Mouse (Mus musculus): ENCODE measurements at regions not wholly inside any gene's neighbourhood (a gene's known extent, or its start where the extent isn't known, plus 50 kb on each side); places are given as distances from the start of the nearest gene placed in this dataset.
A peak's percentile ranks its signal among the peaks of the same experiment; 100 is the strongest.

DNA sequence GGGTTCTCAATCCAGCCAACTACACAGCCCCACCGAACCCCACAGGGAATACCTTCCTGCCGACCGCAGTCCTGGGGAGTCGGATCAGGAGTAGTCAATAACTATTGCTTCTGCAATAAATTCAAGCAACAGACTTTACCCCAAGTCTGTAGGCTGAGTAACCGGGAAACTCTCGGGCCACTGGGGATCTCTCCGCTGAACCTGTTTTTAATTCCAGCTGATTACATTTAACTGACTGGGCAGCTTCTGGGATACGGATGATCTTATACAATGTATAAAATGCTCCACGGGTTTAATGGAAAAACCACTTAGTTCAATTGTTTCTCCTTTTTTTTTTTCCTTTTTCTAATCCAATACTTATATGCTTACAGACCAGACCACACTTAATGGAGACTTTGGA lies 336.6 kb downstream of the Agtpbp1 start:
- Histone ChIP-seq H3K36me3 (ENCODE audit: control insufficient read depth, insufficient read depth) (no peaks in the 10 kb centered on the region), H3K27ac (ENCODE audit: low read length) (no peak overlapping the region), H3K27me3 (ENCODE audit: control insufficient read depth, insufficient read depth, low read depth, low read length) (no peaks in the 10 kb centered on the region), H3K9me3 (replicated peaks; ENCODE audit: control insufficient read depth, low read length) (no peaks in the 10 kb centered on the region), H3K9ac (ENCODE audit: low read depth, low read length) (no peak overlapping the region), H3K4me3 (ENCODE audit: low read depth, low read length) (no peak overlapping the region), H3K4me1 (ENCODE audit: control insufficient read depth, low read depth, low read length) (no peaks in the 10 kb centered on the region), H3K4me2 (ENCODE audit: low read depth, low read length) (no peak overlapping the region)
- no peak for ATAC-seq (ENCODE audit: low read depth)
- 78% methylated on average over 9 of the region's 9 CpGs for WGBS (ENCODE audit: insufficient replicate concordance)

DNA sequence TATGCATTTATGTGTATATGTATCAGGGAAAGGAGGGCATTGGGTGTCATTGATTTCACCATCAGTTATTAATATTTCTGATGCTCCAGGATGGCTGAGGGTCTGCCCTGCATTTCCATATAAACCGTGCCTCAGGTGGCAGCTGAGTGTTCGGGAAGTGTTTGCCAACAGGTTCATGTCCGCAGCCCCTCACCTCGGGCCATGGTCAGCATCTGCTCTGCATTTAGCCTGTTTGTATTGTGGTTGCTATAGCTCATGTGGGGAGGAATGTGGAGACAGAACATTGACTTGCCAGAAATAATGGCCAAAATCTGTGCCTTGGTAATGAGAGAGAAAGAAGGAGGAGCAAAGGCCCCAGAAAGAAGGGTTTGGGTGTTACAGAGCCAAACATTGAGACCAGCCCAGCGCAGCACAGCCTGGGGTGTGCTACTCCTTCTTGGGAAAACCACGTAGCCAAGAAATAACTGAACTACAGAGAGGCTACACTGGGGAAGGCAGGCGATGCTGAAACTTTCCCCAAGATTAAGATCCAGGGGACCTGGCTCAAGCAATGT lies 338.0 kb downstream of the Agtpbp1 start:
- ATAC-seq (ENCODE audit: low read depth): no peak
- no peak overlapping the region for H3K4me3 ChIP-seq (ENCODE audit: low read depth, low read length)
- H3K4me2 ChIP-seq (ENCODE audit: low read depth, low read length): no peak overlapping the region
- H3K27me3 ChIP-seq (ENCODE audit: control insufficient read depth, insufficient read depth, low read depth, low read length): no peaks in the 10 kb centered on the region
- H3K9me3 ChIP-seq (replicated peaks; ENCODE audit: control insufficient read depth, low read length): no peaks in the 10 kb centered on the region
- no peaks in the 10 kb centered on the region for H3K36me3 ChIP-seq (ENCODE audit: control insufficient read depth, insufficient read depth)
- no peak overlapping the region for H3K27ac ChIP-seq (ENCODE audit: low read length)
- 71% methylated on average over 7 of the region's 7 CpGs for WGBS (ENCODE audit: insufficient replicate concordance)
- no peaks in the 10 kb centered on the region for H3K4me1 ChIP-seq (ENCODE audit: control insufficient read depth, low read depth, low read length)
- H3K9ac ChIP-seq (ENCODE audit: low read depth, low read length): no peak overlapping the region

DNA sequence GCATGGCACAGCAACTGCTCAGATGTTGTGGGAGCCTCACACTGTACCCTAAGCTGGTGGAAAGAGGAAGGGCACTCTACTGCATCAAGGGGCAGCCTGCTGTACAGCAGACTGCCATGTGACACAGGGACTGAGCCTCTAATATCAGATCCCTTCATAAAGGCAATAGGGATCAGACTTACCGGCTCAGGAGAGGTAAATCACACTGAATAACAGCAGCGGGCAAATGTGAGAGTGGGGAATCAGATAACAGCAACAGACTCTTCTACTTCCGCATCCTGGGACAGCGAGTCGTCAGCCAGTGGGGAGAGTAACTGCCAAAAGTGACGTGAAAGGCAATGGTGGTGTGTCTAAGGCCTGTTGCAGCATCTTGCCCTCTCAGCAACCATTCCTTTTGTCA lies 339.0 kb downstream of the Agtpbp1 start:
- Histone ChIP-seq H3K36me3 (ENCODE audit: control insufficient read depth, insufficient read depth) (no peaks in the 10 kb centered on the region), H3K4me1 (ENCODE audit: control insufficient read depth, low read depth, low read length) (no peaks in the 10 kb centered on the region), H3K27me3 (ENCODE audit: control insufficient read depth, insufficient read depth, low read depth, low read length) (no peaks in the 10 kb centered on the region), H3K27ac (ENCODE audit: low read length) (no peak overlapping the region), H3K4me2 (ENCODE audit: low read depth, low read length) (no peak overlapping the region), H3K4me3 (ENCODE audit: low read depth, low read length) (no peak overlapping the region), H3K9ac (ENCODE audit: low read depth, low read length) (no peak overlapping the region), H3K9me3 (replicated peaks; ENCODE audit: control insufficient read depth, low read length) (no peaks in the 10 kb centered on the region)
- 32% methylated on average over 6 of the region's 6 CpGs for WGBS (ENCODE audit: insufficient replicate concordance)
- ATAC-seq (ENCODE audit: low read depth): no peak

DNA sequence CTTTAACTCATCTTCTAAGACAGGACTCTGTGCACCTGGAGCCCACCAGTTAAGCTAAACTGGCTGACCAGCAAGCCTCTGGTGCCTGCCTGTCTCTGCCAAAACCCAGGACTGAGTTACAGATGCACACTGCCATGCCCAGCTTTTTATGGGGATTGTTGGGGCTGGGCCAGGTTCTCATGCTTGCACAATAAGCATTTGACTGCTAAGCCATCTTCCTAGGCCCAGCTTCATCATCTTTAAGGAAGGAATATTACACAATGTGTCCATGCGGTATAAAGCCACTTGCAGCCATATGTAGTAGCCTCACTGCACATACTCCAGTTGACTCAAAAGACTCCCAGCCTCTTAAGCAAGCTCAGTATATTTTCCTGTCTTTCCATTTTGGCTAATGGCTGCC lies 340.4 kb downstream of the Agtpbp1 start:
- Histone ChIP-seq H3K4me2 (ENCODE audit: low read depth, low read length) (no peak overlapping the region), H3K4me1 (ENCODE audit: control insufficient read depth, low read depth, low read length) (no peaks in the 10 kb centered on the region), H3K36me3 (ENCODE audit: control insufficient read depth, insufficient read depth) (no peaks in the 10 kb centered on the region), H3K27me3 (ENCODE audit: control insufficient read depth, insufficient read depth, low read depth, low read length) (no peaks in the 10 kb centered on the region), H3K9ac (ENCODE audit: low read depth, low read length) (no peak overlapping the region), H3K27ac (ENCODE audit: low read length) (no peak overlapping the region), H3K4me3 (ENCODE audit: low read depth, low read length) (no peak overlapping the region), H3K9me3 (replicated peaks; ENCODE audit: control insufficient read depth, low read length) (no peaks in the 10 kb centered on the region)
- WGBS (ENCODE audit: insufficient replicate concordance): 59% methylated on average over 1 of the region's 1 CpGs
- peak; percentile 19; the same call in 1 of the 2 replicates for ATAC-seq (ENCODE audit: low read depth)

DNA sequence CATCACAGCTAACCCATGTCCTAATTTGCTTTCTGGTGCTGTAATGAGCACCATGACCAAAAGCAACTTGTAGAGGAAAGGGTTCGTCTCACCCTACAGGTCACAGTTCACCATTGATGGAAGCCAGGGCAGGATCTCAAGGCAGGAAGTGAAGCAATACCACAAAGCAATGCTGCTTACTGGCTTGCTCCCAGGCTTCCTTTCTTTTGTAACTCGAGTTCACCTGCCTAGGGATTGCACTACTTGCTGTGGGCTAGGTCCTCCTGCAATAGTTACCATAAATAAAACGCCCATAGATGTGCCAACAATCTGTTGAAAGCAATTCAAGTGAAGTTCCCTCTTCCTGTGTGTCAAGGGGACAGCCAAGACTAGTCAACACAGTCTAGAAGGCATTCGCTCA lies 342.4 kb downstream of the Agtpbp1 start:
- WGBS (ENCODE audit: insufficient replicate concordance): 22% methylated on average over 4 of the region's 4 CpGs
- no peak overlapping the region for H3K4me2 ChIP-seq (ENCODE audit: low read depth, low read length)
- no peaks in the 10 kb centered on the region for H3K9me3 ChIP-seq (replicated peaks; ENCODE audit: control insufficient read depth, low read length)
- H3K27ac ChIP-seq (ENCODE audit: low read length): no peak overlapping the region
- no peaks in the 10 kb centered on the region for H3K27me3 ChIP-seq (ENCODE audit: control insufficient read depth, insufficient read depth, low read depth, low read length)
- no peaks in the 10 kb centered on the region for H3K4me1 ChIP-seq (ENCODE audit: control insufficient read depth, low read depth, low read length)
- peak; percentile 32; the same call in 1 of the 2 replicates for ATAC-seq (ENCODE audit: low read depth)
- no peak overlapping the region for H3K9ac ChIP-seq (ENCODE audit: low read depth, low read length)
- no peaks in the 10 kb centered on the region for H3K36me3 ChIP-seq (ENCODE audit: control insufficient read depth, insufficient read depth)
- no peak overlapping the region for H3K4me3 ChIP-seq (ENCODE audit: low read depth, low read length)

DNA sequence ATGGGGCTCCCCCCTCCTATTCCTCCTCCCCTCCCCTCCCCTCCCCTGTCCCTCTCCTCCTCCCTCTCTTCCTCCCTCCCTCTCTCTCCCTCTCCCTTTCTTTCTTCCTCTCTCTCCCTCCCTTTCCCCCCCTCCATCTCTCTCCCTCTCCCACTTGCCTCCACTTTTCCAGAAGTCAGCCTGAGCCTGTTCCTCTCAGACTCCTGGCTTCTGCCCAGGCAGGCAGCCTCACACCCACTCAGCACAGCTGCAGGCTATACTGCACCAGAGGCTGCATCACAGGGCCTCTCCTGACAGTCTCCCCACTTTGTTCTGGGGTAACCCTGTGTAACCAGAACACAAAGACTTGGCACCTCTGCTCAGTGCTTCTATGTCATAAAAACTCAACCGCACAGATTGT lies 346.3 kb downstream of the Agtpbp1 start:
- Histone ChIP-seq H3K36me3 (ENCODE audit: control insufficient read depth, insufficient read depth) (no peaks in the 10 kb centered on the region), H3K4me3 (ENCODE audit: low read depth, low read length) (no peak overlapping the region), H3K9me3 (replicated peaks; ENCODE audit: control insufficient read depth, low read length) (no peaks in the 10 kb centered on the region), H3K4me2 (ENCODE audit: low read depth, low read length) (no peak overlapping the region), H3K9ac (ENCODE audit: low read depth, low read length) (no peak overlapping the region), H3K4me1 (ENCODE audit: control insufficient read depth, low read depth, low read length) (no peaks in the 10 kb centered on the region), H3K27ac (ENCODE audit: low read length) (no peak overlapping the region), H3K27me3 (ENCODE audit: control insufficient read depth, insufficient read depth, low read depth, low read length) (no peaks in the 10 kb centered on the region)
- WGBS (ENCODE audit: insufficient replicate concordance): 62% methylated on average over 1 of the region's 1 CpGs
- ATAC-seq (ENCODE audit: low read depth): no peak

DNA sequence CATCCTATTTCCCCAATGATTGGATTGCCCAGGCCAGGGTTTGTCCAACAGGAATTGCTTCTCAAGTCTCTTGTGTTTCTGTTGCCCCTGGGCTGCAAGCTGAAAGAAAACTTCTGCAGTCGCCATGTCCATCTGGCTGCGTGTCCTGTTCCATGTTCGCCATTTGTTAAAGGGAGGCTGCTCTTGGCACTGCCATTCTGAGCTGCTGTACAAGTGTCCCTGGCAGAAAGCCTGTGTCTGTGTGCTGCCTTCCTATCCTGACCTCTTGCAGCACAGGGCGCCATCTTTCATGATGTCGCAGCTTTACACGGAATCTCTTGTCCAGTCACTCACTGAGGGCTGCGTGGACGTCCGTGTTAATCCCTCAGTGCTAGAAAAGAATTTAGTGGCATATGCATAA lies 349.2 kb downstream of the Agtpbp1 start:
- H3K4me2 ChIP-seq (ENCODE audit: low read depth, low read length): no peak overlapping the region
- H3K9ac ChIP-seq (ENCODE audit: low read depth, low read length): no peak overlapping the region
- H3K4me3 ChIP-seq (ENCODE audit: low read depth, low read length): no peak overlapping the region
- no peak overlapping the region for H3K27ac ChIP-seq (ENCODE audit: low read length)
- H3K36me3 ChIP-seq (ENCODE audit: control insufficient read depth, insufficient read depth): no peaks in the 10 kb centered on the region
- H3K4me1 ChIP-seq (ENCODE audit: control insufficient read depth, low read depth, low read length): no peaks in the 10 kb centered on the region
- 76% methylated on average over 9 of the region's 9 CpGs for WGBS (ENCODE audit: insufficient replicate concordance)
- ATAC-seq (ENCODE audit: low read depth): no peak
- H3K9me3 ChIP-seq (replicated peaks; ENCODE audit: control insufficient read depth, low read length): no peaks in the 10 kb centered on the region
- no peaks in the 10 kb centered on the region for H3K27me3 ChIP-seq (ENCODE audit: control insufficient read depth, insufficient read depth, low read depth, low read length)

DNA sequence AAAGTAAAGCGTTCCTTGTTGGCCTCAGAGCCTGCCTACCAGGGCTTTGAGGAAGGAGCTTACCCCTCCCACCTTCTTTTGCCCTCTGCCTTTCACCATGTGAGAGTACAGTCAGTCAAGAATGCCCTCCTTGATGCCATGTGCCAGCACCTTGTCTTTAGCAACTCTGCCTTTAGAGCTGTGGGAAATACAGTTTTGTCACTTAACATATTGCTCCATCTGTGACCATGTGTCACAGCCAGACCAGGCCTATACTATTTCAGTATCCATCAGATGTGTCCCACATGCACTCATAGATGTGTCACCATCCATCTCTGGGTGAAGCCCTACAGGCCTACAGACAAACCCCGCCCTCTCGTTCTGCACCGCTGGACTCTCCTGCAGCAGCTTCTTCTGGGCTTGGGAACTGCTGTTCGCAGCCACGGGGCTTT lies 355.9 kb downstream of the Agtpbp1 start:
- WGBS (ENCODE audit: insufficient replicate concordance): 58% methylated on average over 6 of the region's 6 CpGs
- Histone ChIP-seq H3K9ac (ENCODE audit: low read depth, low read length) (no peak overlapping the region), H3K4me2 (ENCODE audit: low read depth, low read length) (no peak overlapping the region), H3K4me3 (ENCODE audit: low read depth, low read length) (no peak overlapping the region), H3K27ac (ENCODE audit: low read length) (no peak overlapping the region), H3K27me3 (ENCODE audit: control insufficient read depth, insufficient read depth, low read depth, low read length) (no peaks in the 10 kb centered on the region), H3K4me1 (ENCODE audit: control insufficient read depth, low read depth, low read length) (no peaks in the 10 kb centered on the region), H3K9me3 (replicated peaks; ENCODE audit: control insufficient read depth, low read length) (no peaks in the 10 kb centered on the region), H3K36me3 (ENCODE audit: control insufficient read depth, insufficient read depth) (no peaks in the 10 kb centered on the region)
- ATAC-seq (ENCODE audit: low read depth): no peak; the same call in 1 of the 2 replicates

DNA sequence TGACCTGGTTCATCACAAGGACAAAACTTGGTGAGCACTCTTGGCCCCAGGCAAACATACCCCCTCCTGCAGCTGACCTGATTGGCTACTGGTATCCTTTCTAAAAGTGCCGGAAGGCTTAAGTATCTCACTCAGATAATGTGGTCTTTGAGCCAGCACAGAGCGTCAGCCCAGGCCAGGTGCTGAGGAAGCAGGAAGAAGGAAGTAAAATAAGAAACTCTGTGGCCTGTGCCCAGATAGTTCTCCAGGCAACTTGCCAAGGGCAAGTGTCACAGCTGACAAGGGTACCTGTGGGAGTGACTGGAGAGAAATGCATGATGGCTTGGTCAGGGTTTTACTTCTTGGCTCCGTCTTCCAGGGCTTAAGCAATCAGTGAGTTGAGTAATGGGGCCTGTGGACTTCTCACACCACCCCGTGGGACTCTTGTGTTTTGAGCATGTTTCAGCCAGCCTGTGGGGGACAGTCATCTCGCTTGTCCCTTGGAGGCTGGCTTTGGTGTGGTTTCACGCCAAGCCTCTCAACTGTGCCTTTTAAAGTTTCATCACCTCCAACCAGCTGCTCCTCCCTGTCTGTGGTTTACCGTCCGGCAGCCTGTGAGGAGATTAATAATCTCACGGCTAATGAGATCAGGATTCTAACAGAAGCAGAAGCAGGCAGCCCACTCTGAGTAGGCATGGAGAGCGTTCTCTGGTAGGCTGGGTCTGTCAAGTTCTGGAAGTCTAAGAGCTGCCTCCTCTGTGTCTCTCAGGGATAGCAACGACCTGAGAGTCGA lies 356.8 kb downstream of the Agtpbp1 start:
- Histone ChIP-seq H3K9ac (ENCODE audit: low read depth, low read length) (no peak overlapping the region), H3K27ac (ENCODE audit: low read length) (no peak overlapping the region), H3K36me3 (ENCODE audit: control insufficient read depth, insufficient read depth) (no peaks in the 10 kb centered on the region), H3K4me1 (ENCODE audit: control insufficient read depth, low read depth, low read length) (no peaks in the 10 kb centered on the region), H3K27me3 (ENCODE audit: control insufficient read depth, insufficient read depth, low read depth, low read length) (no peaks in the 10 kb centered on the region), H3K4me3 (ENCODE audit: low read depth, low read length) (no peak overlapping the region), H3K9me3 (replicated peaks; ENCODE audit: control insufficient read depth, low read length) (no peaks in the 10 kb centered on the region), H3K4me2 (ENCODE audit: low read depth, low read length) (no peak overlapping the region)
- peak; percentile 24; the same call in 1 of the 2 replicates for ATAC-seq (ENCODE audit: low read depth)
- WGBS (ENCODE audit: insufficient replicate concordance): 32% methylated on average over 12 of the region's 12 CpGs
